Mouse (Mus musculus) thymus, adult 2 months (tissue): Measurements from ENCODE around the gene Gramd4. TPM values are rescaled to one million over a fixed set of nuclear protein-coding genes. Genes with fewer than 3 reads are reported as not detected.
"Not testable (repeated sequence)": the region's sequence is repeated elsewhere in the genome, so short reads cannot be mapped to it uniquely, and the experiment has no call there.

ENCODE experiments used
- DNase-seq: peaks from one replicate; pipeline ENCODE4 v3.0.0; 2021
- H3K27ac ChIP-seq: fragments of 200-500 bp; 2 replicates; pipeline ENCODE4 v1.5.1; 2012; ENCODE audit warnings: low read length, control low read depth; ENCODE audit not compliant: control insufficient read depth, insufficient read depth
- H3K27me3 ChIP-seq: fragments of 200-500 bp; 2 replicates; pipeline ENCODE4 v1.6.1; 2012; ENCODE audit warnings: mild to moderate bottlenecking, low read length, moderate library complexity, mixed read lengths; ENCODE audit not compliant: control insufficient read depth, insufficient read depth
- H3K36me3 ChIP-seq: fragments of 200-500 bp; 2 replicates; pipeline ENCODE4 v1.6.1; 2012; ENCODE audit warnings: mild to moderate bottlenecking, low read length, moderate library complexity; ENCODE audit not compliant: control insufficient read depth, insufficient read depth
- H3K4me1 ChIP-seq: fragments of 200-500 bp; replicated peaks from 2 replicates; pipeline ENCODE4 v1.6.1; 2012; ENCODE audit warnings: low read length; ENCODE audit not compliant: control insufficient read depth, insufficient read depth
- H3K4me3 ChIP-seq: fragments of 200-500 bp; 2 replicates; pipeline ENCODE4 v1.5.1; 2012; ENCODE audit warnings: mild to moderate bottlenecking, low read length, control low read depth, moderate library complexity; ENCODE audit not compliant: control insufficient read depth, insufficient read depth
- CTCF ChIP-seq: fragments of 200-500 bp; IDR thresholded peaks from 2 replicates; pipeline ENCODE4 v1.5.1; 2012; ENCODE audit warnings: mild to moderate bottlenecking, control low read depth, low read length, moderate library complexity, borderline replicate concordance; ENCODE audit not compliant: control insufficient read depth, poor library complexity, insufficient read depth; ENCODE audit errors: extremely low read depth
- POLR2A ChIP-seq: fragments of 200-500 bp; IDR thresholded peaks from 2 replicates; pipeline ENCODE4 v1.6.1; 2012; ENCODE audit warnings: mild to moderate bottlenecking, low read length, control low read depth, moderate library complexity; ENCODE audit not compliant: control insufficient read depth, poor library complexity, insufficient read depth; ENCODE audit errors: extremely low read depth
- WGBS: fragments of 180-500 bp; shearing (Covaris S2); methylation state at CpG from one replicate; pipeline ENCODE4 v1.1.7; 2018; 5-methylcytosine and 5-hydroxymethylcytosine counted together
- polyA plus RNA-seq: library from polyadenylated mRNA; depleted of rRNA; stranded (reverse); fragments of >200 nt; gene quantifications from 2 replicates; pipeline ENCODE4 v1.2.3, GENCODE M21; 2012

Gene Gramd4
- polyA plus RNA-seq, 1 experiment = 37.1 TPM

DNA sequence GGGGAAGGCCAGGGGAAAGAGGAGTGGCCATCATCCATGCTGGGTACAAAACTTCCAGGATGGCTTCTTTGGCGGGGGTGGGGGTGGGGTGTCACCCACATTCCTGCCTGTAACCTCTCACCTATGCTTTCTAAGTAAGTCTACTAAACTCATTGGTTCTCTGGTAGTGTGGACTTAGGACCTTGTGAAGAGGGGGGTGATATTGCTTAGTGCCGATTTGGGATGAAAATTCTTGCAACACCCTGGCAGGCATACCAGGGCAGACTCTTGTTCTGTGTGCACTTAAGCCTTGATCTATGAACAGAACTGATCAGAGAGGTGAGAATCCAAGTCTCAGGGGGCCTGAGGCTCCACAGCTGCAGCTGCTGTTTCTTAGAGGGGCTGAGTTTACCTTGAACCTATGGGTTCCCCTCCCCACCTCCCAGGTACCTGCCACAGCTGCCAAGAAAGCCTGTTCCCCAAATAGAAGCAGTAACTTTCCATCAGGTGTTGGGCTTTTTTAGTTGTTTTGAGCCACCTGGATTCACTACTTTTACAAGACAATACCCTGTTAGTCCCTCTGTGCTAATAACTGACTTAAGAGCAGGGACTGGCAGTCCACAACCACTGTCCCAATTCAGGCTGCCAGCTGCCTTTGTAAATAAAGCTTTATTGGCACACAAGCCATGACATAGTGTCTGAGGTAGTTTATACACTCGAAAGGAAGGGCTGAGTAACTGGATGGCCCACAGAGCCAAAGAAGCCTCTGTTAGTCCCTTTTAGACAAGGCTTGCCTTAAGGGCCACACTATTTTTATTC, 118.0 kb downstream of the Gramd4 start:
- Histone ChIP-seq H3K4me3 (no peak overlapping the region), H3K36me3 (no peaks in the 10 kb centered on the region), H3K27me3 (no peaks in the 10 kb centered on the region), H3K4me1 (peaks cover 83% of the 10 kb centered on the region), H3K27ac (peak overlapping the region; percentile 94)
- WGBS = 83% methylated on average over 3 of the region's 3 CpGs
- TF ChIP-seq POLR2A = no peak
- no peak for TF ChIP-seq CTCF
- DNase-seq = peak; percentile 43

DNA sequence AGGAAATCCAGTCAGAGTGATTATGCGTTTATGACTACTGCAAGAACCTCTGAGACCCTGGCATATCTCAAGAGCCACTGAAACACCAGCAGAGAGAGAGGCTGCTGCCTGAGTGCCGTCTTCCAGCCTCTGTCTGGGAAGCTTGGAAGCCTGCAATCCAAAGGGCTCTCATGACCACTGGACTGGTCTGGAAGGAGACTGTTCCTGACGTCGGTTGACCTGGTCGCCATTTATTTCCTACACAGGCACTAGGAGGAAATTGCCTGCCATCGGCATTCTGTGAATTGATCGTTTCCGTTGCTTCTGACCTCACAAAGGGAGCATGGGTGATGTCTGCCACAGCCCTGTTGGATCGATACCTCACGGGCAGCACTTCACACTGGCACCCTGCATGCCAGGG, 118.7 kb downstream of the Gramd4 start:
- TF ChIP-seq CTCF (no peak), POLR2A (no peak)
- Histone ChIP-seq H3K36me3 (no peaks in the 10 kb centered on the region), H3K27ac (peak overlapping the region; percentile 94), H3K27me3 (no peaks in the 10 kb centered on the region), H3K4me1 (peaks cover 80% of the 10 kb centered on the region), H3K4me3 (no peak overlapping the region)
- WGBS = 95% methylated on average over 10 of the region's 10 CpGs
- no peak for DNase-seq

DNA sequence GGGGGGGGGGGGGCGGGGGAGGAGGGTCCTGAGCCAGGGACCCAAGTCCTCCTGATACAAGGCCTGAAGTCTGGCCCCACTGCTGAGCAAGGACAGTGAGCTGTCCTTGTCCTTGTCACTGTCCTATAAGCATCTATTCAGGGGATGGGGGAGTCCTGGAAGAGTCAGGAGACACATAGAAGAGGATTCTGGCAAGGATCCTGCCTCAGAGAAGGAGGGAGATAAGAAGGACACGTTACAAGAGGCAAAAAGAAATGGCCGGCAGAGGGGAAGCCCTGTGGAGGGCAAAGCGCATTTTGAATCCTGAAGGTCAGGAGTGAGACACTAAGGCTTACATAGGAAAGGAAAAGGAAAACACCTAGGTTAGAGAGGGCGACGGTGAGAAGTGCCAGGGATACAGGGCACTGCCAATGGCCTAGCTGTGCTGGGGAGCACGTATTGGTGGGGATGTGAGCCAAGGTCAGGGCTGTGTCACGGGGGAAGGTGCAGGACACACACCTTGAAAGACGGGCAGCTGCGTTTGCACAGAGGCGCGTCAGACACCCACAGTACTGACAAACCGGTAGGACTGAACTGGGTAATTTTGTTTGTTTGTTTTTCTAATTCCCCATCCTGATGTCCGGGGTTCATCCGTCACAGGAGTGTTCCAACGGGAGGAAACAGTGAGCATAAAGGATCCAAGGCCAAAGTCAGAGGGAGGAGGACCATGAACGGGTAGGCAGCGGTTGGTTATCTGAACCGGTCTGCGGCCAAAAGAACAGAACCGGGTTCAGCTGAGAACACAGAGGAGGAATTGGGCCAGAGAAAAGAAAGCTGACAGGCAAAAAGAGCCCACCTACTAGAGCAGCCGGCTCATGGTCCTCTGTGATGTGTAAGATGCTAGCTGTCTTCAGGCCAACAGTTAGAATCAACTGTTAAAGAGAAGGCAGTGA, 119.5 kb downstream of the Gramd4 start:
- no peak for DNase-seq
- Histone ChIP-seq H3K36me3 (no peaks in the 10 kb centered on the region), H3K4me3 (no peak overlapping the region), H3K4me1 (peaks cover 76% of the 10 kb centered on the region), H3K27ac (no peak overlapping the region), H3K27me3 (no peaks in the 10 kb centered on the region)
- TF ChIP-seq POLR2A = no peak
- no peak for TF ChIP-seq CTCF
- WGBS = 91% methylated on average over 21 of the region's 22 CpGs

DNA sequence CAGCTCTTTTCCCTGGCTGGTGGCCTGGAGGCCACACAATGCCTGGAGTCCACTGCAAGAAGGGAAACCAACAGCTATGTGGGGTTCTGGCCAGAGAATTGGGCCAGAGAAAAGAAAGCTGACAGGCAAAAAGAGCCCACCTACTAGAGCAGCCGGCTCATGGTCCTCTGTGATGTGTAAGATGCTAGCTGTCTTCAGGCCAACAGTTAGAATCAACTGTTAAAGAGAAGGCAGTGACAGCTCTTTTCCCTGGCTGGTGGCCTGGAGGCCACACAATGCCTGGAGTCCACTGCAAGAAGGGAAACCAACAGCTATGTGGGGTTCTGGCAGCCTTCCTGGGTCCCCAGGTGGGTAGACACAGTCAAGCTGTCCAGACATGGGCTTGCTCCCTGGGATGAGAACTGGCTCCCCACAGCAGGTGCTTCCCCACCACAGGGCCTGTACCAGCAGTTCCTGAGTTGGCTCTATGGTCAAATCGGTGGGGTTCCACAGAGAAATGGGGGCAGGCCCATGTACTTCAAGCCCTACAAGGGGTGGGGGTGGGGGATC, 120.3 kb downstream of the Gramd4 start:
- peaks cover 73% of the 10 kb centered on the region for H3K4me1 ChIP-seq
- peak; percentile 17 for DNase-seq

DNA sequence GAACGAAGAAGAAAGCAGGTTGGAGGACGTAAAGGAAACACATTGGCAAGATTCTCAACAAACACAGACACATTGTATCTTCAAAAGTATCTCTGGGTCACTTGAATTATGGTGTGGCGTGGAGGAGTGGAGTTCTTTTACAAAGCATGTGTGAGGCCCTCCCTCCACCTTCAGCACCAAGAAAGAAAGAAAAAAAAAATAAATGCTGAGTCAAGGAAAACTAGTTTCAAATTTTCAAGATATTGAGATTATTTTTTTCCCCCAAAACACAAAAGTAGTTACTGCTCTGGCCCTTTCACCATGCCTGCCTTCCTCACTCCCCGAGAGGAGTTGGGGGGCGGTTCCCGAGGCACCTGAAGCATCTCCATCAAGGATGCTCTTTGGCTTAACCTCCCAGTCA, 121.1 kb downstream of the Gramd4 start:
- H3K36me3 ChIP-seq = no peaks in the 10 kb centered on the region
- TF ChIP-seq CTCF = no peak
- no peak for TF ChIP-seq POLR2A
- no peak overlapping the region for H3K27ac ChIP-seq
- DNase-seq = no peak
- no peaks in the 10 kb centered on the region for H3K27me3 ChIP-seq
- peaks cover 73% of the 10 kb centered on the region for H3K4me1 ChIP-seq
- H3K4me3 ChIP-seq = no peak overlapping the region
- WGBS = 89% methylated on average over 6 of the region's 6 CpGs

More for the DNA sequence above, 120.3 kb downstream of the Gramd4 start:
- WGBS = 19% methylated on average over 2 of the region's 2 CpGs
- not testable (repeated sequence) for H3K27me3 ChIP-seq, H3K27ac ChIP-seq, H3K4me3 ChIP-seq, H3K36me3 ChIP-seq

DNA sequence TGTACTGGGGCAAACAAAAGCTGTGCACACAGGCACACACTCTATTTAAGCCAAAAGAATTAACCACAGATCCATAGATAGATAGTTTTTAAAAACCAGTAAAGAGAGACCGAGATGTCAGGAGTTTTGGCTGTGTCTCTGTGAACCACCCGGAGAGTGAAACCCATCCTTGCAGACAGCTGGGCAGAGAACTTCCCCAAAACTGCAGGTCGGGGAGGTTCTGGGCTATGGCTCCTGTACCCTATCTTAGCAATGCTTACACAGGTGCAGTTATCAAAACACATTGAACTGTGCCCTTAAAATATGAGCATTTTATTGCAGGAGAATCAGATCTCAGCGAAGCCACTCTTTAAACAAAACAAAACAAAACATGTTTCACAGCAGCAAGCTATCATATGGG, 122.9 kb downstream of the Gramd4 start:
- Histone ChIP-seq H3K36me3 (no peaks in the 10 kb centered on the region), H3K27ac (peak overlapping the region; percentile 83), H3K27me3 (no peaks in the 10 kb centered on the region), H3K4me1 (peaks cover 61% of the 10 kb centered on the region), H3K4me3 (no peak overlapping the region)
- TF ChIP-seq CTCF = no peak
- no peak for TF ChIP-seq POLR2A
- peak; percentile 50 for DNase-seq
- 4% methylated on average over 4 of the region's 4 CpGs for WGBS

DNA sequence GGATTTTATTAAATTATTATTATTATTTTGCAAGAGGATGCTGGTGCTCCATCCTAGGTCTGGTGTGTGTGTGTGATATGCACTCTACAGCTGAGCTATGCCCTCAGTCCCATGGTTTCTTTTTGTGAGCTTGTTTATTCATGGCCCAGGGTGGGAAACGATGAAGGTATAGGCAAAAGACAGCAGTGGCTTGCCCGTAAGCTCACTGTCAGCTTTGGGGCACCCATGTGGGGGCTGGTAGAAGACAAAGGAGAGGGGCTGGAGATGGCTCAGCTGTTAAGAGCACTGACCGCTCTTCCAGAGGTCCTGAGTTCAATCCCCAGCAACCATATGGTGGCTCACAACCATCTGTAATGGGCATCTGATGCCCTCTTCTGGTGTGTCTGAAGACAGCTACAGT, 123.8 kb downstream of the Gramd4 start:
- peaks cover 55% of the 10 kb centered on the region for H3K4me1 ChIP-seq
- 91% methylated on average over 3 of the region's 3 CpGs for WGBS
- peak; percentile 24 for DNase-seq
- H3K36me3 ChIP-seq, H3K27me3 ChIP-seq, H3K4me3 ChIP-seq: not testable (repeated sequence)
- H3K27ac ChIP-seq = peak overlapping the region; percentile 99
